Mouse (Mus musculus): Measurements from ENCODE around the gene Sp6. TPM values are rescaled to one million over a fixed set of nuclear protein-coding genes. Genes with fewer than 3 reads are reported as not detected.

The Sp6 gene
- 0.03 and 0.08 TPM in 2 replicates for polyA plus RNA-seq (2012; rRNA removed)

DNA sequence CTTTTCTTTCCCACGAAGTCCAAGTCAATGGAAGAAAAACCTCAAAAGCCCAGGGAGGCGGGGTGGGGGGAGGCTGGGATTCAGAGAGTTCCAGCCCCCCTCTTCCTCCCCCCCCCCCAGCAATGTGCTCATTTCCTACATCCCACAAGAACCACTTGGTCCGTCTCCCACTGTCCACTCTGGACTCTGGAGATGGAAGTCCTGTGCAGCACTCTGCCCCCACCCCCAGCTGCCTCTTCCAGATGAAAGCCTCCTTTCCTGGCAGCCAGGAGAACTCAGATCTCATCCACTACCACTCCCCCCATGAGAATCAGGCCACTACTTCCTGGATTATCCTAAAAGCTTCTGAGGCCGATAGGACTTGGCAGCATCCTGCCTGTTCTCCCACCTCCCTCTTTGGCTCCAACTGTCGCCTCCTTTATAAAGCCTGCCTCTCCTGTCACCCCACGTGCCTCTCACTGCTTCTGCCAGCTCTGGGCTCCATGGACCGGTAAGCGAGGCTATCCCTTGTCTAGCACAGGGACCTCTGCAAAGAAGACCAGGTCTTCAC is at the start of gene Sp6:
Gene Sp6, plus strand, starts transcription at position 274 of the 550 bp plus-strand sequence.

DNA sequence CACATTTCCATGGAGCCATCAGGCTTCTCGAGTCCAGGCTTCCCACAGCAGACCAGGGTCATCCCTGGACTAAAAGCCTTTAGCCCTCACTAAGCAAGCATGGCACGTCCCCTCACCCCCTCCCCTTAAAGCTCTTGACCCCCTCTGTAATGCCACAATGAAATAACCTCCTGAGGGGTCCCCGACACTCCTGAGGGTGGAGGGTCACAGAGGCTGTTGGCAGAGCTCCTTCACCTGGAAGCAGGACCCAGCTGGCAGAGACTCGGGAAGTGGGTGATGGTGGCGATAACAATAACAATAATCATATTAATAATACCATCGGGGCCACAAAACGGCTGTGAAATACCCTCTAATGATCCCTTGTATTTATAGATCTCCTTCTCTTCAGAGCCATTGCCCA is 30.3 kb upstream of the Sp6 start, which contains the start of gene Sp2:
Gene Sp2, minus strand, starts transcription at position 101 of the 400 bp plus-strand sequence.

DNA sequence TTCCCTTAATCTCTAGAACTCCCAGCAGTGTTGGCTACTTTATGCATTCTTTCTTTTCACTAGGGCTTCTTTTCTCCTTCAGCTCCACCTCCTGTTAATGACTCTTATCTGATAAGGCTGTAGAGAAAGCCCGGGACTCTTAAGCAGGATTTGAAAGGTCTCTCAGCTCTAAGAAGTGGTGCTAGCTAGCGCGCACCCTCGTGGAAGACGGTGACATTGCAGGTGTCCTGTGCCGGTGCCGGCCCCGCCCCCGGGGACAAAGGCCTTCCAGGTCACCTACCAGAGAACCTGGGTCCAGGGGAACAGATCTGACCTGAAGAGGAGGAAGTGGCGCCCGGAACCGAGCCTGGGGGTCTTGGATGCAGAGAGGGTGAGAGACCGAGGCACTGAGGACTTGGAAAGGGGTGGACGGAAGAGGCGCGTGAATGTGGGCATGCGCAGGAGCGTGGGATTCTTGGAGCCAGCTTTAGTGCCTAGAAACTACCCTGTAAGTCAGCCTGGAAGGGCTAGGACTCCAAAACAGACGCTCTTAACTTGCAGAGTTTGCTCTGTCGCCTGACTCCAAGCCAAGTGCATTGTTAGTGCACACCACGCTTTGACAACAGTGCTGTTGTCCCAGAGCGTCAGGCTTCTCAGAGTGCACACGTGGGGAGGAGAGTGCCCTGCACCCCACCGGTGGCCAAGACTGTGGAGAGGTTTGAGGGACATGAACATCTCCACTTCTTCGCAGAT is 16.7 kb downstream of the Sp6 start, which contains the start of gene Scrn2:
Gene Scrn2, plus strand, starts transcription at position 253 of the 732 bp plus-strand sequence.

DNA sequence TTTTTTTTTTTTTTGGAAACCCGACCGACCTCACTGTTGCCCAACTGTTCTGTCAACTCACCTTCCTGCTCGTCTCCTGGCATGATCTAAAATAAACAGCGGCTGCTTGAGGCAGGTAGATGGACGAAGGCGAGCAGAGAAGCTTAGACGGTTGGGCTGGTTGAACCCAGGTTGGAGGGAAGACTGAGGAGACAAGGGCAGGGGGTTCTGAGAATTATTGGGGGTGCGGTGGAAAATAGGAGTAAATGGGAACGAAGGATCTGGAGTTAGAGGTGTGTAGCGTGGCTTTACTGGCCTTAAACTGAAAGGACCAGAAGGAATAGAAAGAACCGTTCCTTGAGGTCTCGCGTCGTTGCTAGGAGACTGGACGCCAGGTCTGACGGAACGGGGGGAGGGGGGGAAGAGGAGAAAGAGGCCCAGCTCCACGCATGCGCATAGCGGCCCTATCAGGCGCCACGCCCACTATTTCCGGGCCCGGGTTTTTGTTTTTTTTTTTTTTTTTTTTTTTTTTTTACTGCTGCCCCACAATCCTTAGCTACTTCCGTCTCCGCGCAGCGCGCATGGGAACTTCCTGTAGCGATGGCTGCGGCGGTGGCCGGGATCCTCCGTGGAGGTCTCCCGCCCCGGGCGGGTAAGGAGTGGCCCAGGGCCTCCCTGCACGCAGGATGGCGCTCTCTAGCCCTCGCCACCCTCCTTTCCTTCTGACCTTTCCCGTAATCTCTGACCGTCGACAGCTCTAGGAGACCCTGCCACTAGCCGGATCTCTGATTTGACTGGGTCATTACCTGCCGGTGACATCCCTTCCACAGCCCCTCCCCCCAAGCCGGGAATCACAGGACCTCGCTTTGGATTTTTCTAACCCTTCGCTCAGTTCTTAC is 28.1 kb downstream of the Sp6 start, which contains the start of the genes Lrrc46 and Mrpl10:
Gene Lrrc46, minus strand, starts transcription at position 386 of the 878 bp plus-strand sequence.
Gene Mrpl10, plus strand, starts transcription at position 539 of the 878 bp plus-strand sequence.

DNA sequence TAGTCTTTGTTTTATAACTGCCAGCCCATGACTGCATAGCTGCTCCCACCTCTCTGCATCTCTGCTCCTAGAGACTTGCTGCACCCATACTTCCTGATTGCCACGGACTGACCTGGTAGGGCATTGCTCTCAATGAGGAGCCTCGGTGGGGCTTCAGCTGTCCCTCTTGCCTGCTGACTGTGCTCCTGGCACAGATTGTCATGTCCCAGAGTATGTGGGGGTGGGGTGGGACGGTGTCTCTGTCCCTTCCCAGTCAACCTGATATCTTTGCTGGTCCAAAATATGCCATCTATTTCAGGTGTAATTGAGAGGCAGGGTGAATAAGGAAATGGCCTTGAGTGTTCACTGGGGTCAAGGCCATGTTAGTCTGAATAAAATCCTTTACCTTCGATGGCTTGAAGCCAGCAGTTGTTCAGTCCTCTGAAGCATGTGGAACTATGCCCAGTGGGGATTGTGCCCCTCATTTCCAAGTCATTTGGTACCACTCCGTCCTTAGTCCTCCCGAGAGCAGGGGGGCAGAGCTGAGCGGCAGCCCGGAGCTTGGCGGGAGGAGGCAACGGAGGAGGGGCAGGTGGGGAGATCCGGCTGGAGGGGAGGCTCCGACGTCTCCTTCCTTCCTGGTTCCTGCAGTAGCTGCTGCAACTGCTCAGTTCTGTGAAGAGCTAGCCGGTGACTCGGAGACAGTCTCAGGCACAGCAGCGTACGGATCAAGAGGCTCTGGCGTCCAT is 37.2 kb downstream of the Sp6 start, which contains the start of gene Osbpl7:
Gene Osbpl7, plus strand, starts transcription at position 413 of the 728 bp plus-strand sequence.

Other genes with a start within 250 kb of the Sp6 start
- 7.9 and 10.8 TPM in 2 replicates for gene Snx11, start 235.8 kb upstream of the Sp6 start, polyA plus RNA-seq (2012; rRNA removed)
- 26.4 and 28.4 TPM in 2 replicates for gene Cbx1, start 224.3 kb upstream of the Sp6 start, polyA plus RNA-seq (2012; rRNA removed)
- 14.4 and 16.3 TPM in 2 replicates for gene Nfe2l1, start 183.4 kb upstream of the Sp6 start, polyA plus RNA-seq (2012; rRNA removed)
- 9.9 and 10.1 TPM in 2 replicates for gene Copz2, start 163.5 kb upstream of the Sp6 start, polyA plus RNA-seq (2012; rRNA removed)
- 19.3 and 21.0 TPM in 2 replicates for gene Cdk5rap3, start 96.9 kb upstream of the Sp6 start, polyA plus RNA-seq (2012; rRNA removed)
- 1.9 and 2.2 TPM in 2 replicates for gene Prr15l, start 85.3 kb upstream of the Sp6 start, polyA plus RNA-seq (2012; rRNA removed)
- gene Pnpo, start 69.4 kb upstream of the Sp6 start, polyA plus RNA-seq (2012; rRNA removed): 314 and 383 TPM in 2 replicates
- gene Sp2, start 30.4 kb upstream of the Sp6 start, polyA plus RNA-seq (2012; rRNA removed): 6.3 and 8.3 TPM in 2 replicates
- gene Scrn2, start 16.5 kb downstream of the Sp6 start, polyA plus RNA-seq (2012; rRNA removed): 5.3 and 5.8 TPM in 2 replicates
- gene Lrrc46, start 28.0 kb downstream of the Sp6 start, polyA plus RNA-seq (2012; rRNA removed): 0.24 and 0.27 TPM in 2 replicates
- 25.7 and 31.4 TPM in 2 replicates for gene Mrpl10, start 28.2 kb downstream of the Sp6 start, polyA plus RNA-seq (2012; rRNA removed)
- gene Osbpl7, start 37.2 kb downstream of the Sp6 start, polyA plus RNA-seq (2012; rRNA removed): 2.5 and 3.3 TPM in 2 replicates
- gene Tbx21, start 101.9 kb downstream of the Sp6 start, polyA plus RNA-seq (2012; rRNA removed): 0.02 and 0.03 TPM in 2 replicates
- 2.3 and 2.6 TPM in 2 replicates for gene Tbkbp1, start 138.1 kb downstream of the Sp6 start, polyA plus RNA-seq (2012; rRNA removed)
- 69.9 and 71.9 TPM in 2 replicates for gene Kpnb1, start 174.5 kb downstream of the Sp6 start, polyA plus RNA-seq (2012; rRNA removed)